Mouse (Mus musculus): ENCODE measurements around the gene Tor2a. TPM values are rescaled to one million over a fixed set of nuclear protein-coding genes. Genes with fewer than 3 reads are reported as not detected.
A peak's percentile ranks its signal among the peaks of the same experiment; 100 is the strongest.

Tor2a gene
- polyA plus RNA-seq (2011; ENCODE audit: insufficient read length, low read depth, missing spikeins): 26.1 and 36.6 TPM in 2 replicates

DNA sequence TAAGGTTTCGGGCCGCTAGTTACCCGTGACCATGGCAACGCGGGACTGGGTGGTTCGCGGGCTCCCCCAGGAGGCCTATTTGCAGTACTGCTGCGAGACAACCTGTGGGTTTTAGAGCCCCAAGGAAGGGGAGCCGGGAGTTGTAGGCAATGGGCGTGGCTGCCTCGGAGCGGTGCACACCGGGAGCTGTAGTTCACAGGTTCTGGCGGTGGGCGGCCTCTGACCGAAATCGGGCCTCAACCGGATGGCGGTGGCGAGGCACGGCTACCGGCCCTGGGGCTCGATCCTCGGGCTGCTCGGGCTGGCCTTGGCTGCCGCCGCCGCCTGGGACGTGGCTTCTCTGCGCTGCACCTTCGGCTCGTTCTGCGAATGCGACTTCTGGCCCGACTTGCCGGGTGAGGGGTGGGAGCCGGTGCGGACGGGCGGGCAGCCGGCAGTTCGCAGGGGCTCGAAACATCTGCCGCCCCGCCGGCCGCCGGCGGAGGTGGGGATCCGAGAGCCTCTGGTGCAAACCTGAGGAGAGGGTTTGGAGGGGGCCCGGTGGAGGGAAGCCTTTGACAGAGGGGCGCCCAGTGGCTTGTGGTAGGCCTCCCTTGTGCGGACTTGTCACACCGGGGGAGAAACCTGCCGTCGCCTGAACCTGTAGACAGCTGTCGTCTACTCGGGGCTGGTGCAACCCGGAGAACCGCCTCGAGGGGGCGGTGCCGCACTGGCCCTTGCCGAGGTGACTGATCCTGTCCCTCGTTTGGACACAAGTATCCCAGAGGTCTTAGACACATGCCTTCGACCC lies at the start of gene Tor2a:
Tor2a (plus strand) TSS at position 179 of the 790 bp plus-strand sequence.
- no peaks in the 10 kb centered on the region for H3K4me1 ChIP-seq (ENCODE audit: control insufficient read depth, insufficient read depth, low read length)
- peak; percentile 75 for TF ChIP-seq POLR2A (IDR thresholded peaks at IDR 0.05; ENCODE audit: low read depth, low read length)
- peak; percentile 86 for TF ChIP-seq CTCF (IDR thresholded peaks at IDR 0.05; ENCODE audit: borderline replicate concordance, insufficient read depth, low read length)
- H3K27ac ChIP-seq (ENCODE audit: insufficient read depth, low read length): peak within 1 kb of the TSS; percentile 78

DNA sequence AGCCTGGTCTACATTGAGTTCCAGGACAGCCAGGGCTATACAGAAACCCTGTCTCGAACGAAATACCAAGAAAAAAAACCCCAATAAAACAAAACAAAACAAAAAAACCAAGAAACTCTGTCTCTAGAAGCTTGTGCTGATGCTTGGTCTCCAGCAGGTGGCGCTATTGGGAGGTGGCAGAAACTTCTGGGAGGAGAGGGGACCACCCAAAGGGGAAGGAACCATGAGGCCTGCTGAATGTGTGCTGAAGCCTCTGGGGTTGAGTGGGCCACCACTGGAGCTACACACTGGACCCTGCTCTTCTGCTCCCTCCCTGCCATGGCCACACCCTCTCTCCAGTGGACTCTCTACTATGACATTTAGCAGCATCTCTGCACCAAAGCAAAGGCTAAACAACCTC lies 48.4 kb upstream of the Tor2a start:
- peak; percentile 48; the same call in 1 of the 2 replicates for TF ChIP-seq CTCF (IDR thresholded peaks at IDR 0.05; ENCODE audit: borderline replicate concordance, insufficient read depth, low read length)
- TF ChIP-seq POLR2A (IDR thresholded peaks at IDR 0.05; ENCODE audit: low read depth, low read length): no peak
- Histone ChIP-seq H3K4me1 (ENCODE audit: control insufficient read depth, insufficient read depth, low read length) (peaks cover 4% of the 10 kb centered on the region; the same call in 1 of the 2 replicates), H3K27ac (ENCODE audit: insufficient read depth, low read length) (no peak overlapping the region), H3K4me3 (ENCODE audit: insufficient read depth, low read length) (no peak overlapping the region)

More for the DNA sequence above, at the start of gene Tor2a:
- H3K4me3 ChIP-seq (ENCODE audit: insufficient read depth, low read length): peak within 1 kb of the TSS; percentile 62

DNA sequence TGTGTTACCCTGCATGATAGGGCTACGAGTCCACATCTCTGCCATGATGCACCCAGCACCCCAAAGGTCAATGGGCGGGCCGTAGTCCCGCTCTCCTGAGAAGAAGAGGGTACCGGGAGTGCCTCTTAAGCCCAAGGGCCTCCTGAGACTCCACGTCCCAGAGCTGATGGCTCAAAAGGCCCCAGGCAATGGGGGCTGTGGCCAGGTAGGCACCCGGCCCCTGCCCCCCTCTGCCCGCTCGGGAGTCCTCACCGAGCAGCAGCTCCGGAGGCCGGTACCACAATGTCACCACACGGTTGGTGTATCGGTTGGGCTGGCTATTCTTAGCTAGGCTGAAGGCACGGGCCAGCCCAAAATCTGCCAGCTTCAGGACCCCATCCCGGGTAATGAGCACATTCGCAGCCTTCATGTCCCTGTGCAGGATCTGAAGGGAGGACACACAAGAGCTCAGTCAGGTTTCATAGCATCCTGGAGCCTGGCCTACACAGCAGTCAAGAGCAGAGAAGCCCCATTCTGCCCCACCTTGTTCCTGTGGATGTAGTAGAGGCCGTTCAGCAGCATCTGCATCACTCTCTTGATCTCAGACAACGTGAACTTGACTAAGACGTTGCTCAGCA lies 47.4 kb upstream of the Tor2a start:
- no peak for TF ChIP-seq POLR2A (IDR thresholded peaks at IDR 0.05; ENCODE audit: low read depth, low read length)
- TF ChIP-seq CTCF (IDR thresholded peaks at IDR 0.05; ENCODE audit: borderline replicate concordance, insufficient read depth, low read length): no peak
- Histone ChIP-seq H3K4me1 (ENCODE audit: control insufficient read depth, insufficient read depth, low read length) (peaks cover 13% of the 10 kb centered on the region; the same call in 1 of the 2 replicates), H3K27ac (ENCODE audit: insufficient read depth, low read length) (no peak overlapping the region), H3K4me3 (ENCODE audit: insufficient read depth, low read length) (no peak overlapping the region)

DNA sequence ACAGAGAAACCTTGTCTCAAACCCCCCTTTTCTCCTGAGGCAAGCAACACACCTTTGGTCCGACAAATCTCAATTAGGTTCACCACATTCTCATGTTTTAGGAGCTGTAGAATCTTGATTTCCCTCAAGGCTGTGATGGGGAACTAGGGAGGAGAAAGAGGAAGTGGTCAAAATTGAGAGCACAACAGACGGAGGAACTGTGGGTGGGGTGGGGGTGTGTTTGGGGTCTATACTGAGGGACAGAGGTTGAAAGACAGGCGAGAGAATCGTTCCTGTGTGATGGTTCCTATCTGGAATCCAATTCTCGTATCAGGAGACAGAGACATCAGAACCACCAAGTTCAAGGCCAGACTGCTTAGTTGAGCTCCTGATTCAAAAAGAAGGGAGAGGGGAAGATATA lies 46.6 kb upstream of the Tor2a start:
- no peak for TF ChIP-seq CTCF (IDR thresholded peaks at IDR 0.05; ENCODE audit: borderline replicate concordance, insufficient read depth, low read length)
- H3K4me1 ChIP-seq (ENCODE audit: control insufficient read depth, insufficient read depth, low read length): peaks cover 17% of the 10 kb centered on the region; the same call in 1 of the 2 replicates
- no peak overlapping the region for H3K27ac ChIP-seq (ENCODE audit: insufficient read depth, low read length)
- H3K4me3 ChIP-seq (ENCODE audit: insufficient read depth, low read length): no peak overlapping the region

DNA sequence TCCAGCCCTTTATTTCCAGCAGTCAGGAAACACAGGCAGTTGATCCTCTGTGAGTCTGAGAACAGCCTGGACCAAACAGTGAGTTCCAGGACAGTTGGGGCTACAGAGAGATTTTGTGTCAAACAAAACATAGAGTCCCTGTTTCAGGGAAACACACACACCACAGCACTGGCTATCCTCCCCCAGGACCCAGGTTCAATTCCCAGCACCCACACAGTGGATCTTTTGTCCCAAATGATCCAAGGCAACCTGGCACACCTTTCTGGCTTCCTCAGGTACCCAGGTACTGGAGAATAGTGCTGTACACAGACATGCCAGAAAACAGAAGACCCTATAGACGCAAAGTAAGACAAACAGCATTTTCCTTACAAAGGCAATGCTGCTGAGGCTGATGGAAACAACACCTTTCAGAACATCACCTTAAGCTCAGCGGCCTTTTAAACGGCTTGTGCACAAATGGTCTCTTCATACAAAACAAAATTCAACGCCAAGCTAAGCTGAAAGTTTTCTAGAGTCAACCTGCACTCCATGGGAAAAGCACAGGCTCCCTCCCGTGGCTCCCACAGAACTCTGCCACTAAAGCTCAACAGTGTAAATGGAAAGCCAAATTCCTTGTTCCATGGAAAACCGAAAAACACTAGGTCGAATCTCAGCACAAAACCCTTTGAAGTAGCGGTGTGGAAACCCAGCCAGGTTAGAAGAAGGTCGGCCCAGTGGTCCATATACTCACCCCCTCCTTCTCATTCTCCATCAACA lies 45.6 kb upstream of the Tor2a start:
- peak overlapping the region; percentile 97 for H3K27ac ChIP-seq (ENCODE audit: insufficient read depth, low read length)
- TF ChIP-seq CTCF (IDR thresholded peaks at IDR 0.05; ENCODE audit: borderline replicate concordance, insufficient read depth, low read length) (no peak), POLR2A (IDR thresholded peaks at IDR 0.05; ENCODE audit: low read depth, low read length) (no peak)
- H3K4me3 ChIP-seq (ENCODE audit: insufficient read depth, low read length): peak overlapping the region; percentile 89
- H3K4me1 ChIP-seq (ENCODE audit: control insufficient read depth, insufficient read depth, low read length): peaks cover 17% of the 10 kb centered on the region; the same call in 1 of the 2 replicates

DNA sequence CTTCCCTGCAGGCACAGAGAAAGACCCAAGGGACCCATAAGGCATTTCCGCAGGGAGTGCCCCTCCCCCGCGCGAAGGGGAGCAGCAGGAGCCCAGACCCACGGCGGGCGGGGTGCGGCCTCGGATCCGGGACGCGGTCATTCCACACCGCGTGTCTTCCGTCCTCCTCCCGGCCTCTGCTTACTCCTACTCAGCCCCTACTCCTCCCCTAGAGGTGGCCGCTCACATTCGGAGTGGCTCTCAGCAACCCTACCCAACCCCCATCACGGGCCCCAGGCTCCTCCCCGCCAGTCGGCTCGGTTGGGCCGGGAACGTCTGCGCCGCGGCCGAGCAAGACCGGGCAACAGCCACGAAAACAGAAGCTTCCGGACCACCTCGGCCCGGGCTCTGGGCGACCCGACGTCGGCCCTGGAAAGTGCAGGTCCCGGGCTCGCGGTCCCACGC lies 44.9 kb upstream of the Tor2a start:
- H3K4me3 ChIP-seq (ENCODE audit: insufficient read depth, low read length): peak overlapping the region; percentile 89
- peaks cover 17% of the 10 kb centered on the region; the same call in 1 of the 2 replicates for H3K4me1 ChIP-seq (ENCODE audit: control insufficient read depth, insufficient read depth, low read length)
- no peak for TF ChIP-seq CTCF (IDR thresholded peaks at IDR 0.05; ENCODE audit: borderline replicate concordance, insufficient read depth, low read length)
- no peak for TF ChIP-seq POLR2A (IDR thresholded peaks at IDR 0.05; ENCODE audit: low read depth, low read length)
- peak overlapping the region; percentile 97 for H3K27ac ChIP-seq (ENCODE audit: insufficient read depth, low read length)

DNA sequence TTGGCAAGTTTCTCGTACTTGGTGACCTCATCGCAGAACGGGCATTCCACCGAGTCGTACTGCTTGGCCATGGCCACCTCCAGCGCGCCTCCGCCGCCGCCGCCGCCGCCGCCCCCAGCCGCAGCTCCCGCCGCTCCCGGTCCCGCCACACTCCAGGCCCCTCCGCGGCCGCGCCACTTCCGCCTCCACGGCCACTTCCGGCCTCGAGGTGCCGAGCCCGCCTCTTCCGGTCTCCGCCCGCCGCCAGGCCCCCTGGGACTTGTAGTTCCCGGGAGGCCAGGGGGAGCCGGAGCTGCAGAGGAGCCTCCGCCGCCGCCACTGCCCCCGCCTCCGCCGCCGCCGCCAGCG lies 44.5 kb upstream of the Tor2a start:
- TF ChIP-seq CTCF (IDR thresholded peaks at IDR 0.05; ENCODE audit: borderline replicate concordance, insufficient read depth, low read length) (no peak), POLR2A (IDR thresholded peaks at IDR 0.05; ENCODE audit: low read depth, low read length) (no peak; the same call in 1 of the 2 replicates)
- Histone ChIP-seq H3K4me3 (ENCODE audit: insufficient read depth, low read length) (peak overlapping the region; percentile 89), H3K27ac (ENCODE audit: insufficient read depth, low read length) (peak overlapping the region; percentile 97), H3K4me1 (ENCODE audit: control insufficient read depth, insufficient read depth, low read length) (peaks cover 17% of the 10 kb centered on the region; the same call in 1 of the 2 replicates)

DNA sequence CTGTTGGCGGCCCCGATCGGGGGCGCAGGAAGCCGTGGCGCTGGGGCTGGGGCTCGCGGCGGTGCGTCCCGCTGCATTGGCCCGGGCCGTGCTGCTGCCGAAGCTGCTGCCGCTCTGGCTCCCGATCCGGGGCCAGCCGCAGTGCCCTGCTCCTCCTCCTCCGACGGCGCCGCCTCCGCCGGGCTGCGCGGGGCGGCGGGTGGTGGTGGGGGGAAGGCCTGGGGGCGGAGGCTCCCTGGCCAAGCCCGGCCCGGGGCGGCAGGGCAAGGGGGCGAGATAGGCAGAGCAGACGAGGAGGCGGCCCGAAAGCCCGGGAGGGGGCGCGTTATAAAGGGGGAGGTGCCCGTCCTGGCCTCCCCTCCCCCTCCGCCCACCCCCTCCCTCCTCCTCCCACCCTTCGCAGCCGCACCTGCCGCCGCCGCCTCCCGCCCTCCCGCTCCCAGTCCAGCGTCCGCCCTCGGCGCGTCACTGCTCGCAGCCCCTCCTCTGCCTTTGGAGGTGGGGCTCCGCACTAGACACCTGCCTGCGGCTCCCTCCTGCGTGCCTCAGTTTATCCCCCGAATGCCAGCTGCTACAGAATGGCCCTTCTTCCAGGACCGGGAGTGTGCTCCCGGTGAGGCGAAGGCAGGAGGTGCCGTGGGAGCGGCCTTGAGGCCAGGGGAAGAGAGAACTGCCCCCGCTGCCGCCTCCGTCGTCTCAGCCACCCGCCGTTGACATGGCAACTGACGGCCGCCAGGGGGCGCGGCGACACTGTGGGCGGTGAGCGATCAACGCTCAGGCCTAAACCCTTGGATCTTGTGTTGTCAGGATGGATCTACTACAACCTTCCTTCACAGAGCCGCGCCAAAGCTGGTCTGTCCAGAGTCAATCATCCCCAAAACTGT lies 43.9 kb upstream of the Tor2a start, which contains the start of gene Cdk9:
Cdk9 (minus strand) TSS at position 143 of the 884 bp plus-strand sequence.
- Histone ChIP-seq H3K27ac (ENCODE audit: insufficient read depth, low read length) (peak within 1 kb of the TSS; percentile 97), H3K4me1 (ENCODE audit: control insufficient read depth, insufficient read depth, low read length) (peaks cover 17% of the 10 kb centered on the region; the same call in 1 of the 2 replicates), H3K4me3 (ENCODE audit: insufficient read depth, low read length) (peak within 1 kb of the TSS; percentile 89)
- TF ChIP-seq CTCF (IDR thresholded peaks at IDR 0.05; ENCODE audit: borderline replicate concordance, insufficient read depth, low read length): peak; percentile 99
- peak; percentile 64 for TF ChIP-seq POLR2A (IDR thresholded peaks at IDR 0.05; ENCODE audit: low read depth, low read length)

Measured in embryonic fibroblast, embryonic 13.5 days (primary cell).